Mouse (Mus musculus): ENCODE results near the gene Glt6d1. TPM values are rescaled to one million over a fixed set of nuclear protein-coding genes. Genes with fewer than 3 reads are reported as not detected.

The Glt6d1 gene
- polyA plus RNA-seq, 1 experiment from 2014 or later = not detected

DNA sequence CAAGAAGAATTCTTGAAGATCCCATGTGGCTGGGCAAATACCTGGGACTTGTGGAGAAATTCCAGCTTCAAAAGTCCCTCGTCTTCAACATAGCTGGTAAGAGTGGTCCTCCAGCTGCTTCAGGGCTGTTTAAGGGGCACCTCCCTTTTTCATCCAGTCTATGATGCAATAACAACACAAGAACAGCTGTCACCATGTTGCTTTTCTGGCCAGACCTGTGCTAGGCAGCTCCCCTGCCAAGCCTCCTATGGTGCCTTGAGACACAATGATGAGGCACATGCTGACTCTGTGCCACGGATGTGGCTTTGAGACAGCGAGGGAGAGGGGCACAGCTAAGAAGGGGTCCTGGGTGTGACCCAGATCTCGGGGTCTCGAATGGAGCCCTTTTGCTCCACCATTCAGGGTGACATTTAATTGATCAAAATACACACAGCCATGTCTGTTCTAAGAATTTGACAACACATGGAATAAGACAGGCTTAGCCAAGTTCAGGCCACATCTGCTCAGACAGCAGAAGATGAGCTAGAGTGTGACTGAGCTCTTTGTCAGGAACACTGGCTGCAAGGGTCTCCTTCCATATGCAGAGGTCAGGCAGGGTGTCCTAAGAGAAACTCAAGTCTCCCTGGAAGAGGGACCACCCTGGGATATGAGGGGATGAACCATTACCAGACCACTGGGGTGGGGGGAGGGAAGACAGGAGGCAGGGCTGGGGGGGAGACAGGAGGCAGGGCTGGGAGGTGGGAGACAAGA is 29.9 kb downstream of the Glt6d1 start:
- no peak overlapping the region for H3K4me2 ChIP-seq (replicated peaks)
- H3K36me3 ChIP-seq = no peaks in the 10 kb centered on the region
- H3K4me1 ChIP-seq = no peaks in the 10 kb centered on the region; the same call in 1 of the 2 replicates
- H3K9ac ChIP-seq (replicated peaks) = no peak overlapping the region
- H3K27ac ChIP-seq (replicated peaks) = no peak overlapping the region
- H3K9me3 ChIP-seq = no peaks in the 10 kb centered on the region
- H3K27me3 ChIP-seq = no peaks in the 10 kb centered on the region
- 71% methylated on average over 5 of the region's 5 CpGs for WGBS
- H3K4me3 ChIP-seq = no peak overlapping the region
- no peak for ATAC-seq (ENCODE audit: low FRiP score, low read depth)

DNA sequence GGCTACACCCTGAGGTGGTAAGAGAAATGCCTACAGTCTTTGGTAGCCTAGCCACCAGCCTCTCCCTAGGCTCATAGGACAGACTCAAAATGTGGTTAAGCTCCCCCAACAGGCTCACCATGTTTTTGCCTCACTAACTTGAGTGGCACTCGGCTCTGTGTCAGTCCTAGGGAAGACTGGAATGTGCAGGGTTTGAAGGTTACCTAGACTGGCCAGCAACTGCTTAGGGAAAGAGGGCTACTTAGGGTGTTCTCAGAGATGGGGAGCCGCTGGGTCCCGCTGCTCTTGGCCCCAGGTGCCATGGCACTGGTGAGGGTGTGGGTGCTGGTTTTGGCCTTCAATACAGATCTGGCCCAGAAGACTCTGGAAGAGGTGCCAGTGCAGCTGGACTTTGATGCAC is 33.7 kb downstream of the Glt6d1 start, which contains the start of gene Gm13539:
Gene Gm13539, plus strand, starts transcription at position 301 of the 400 bp plus-strand sequence.
- no peaks in the 10 kb centered on the region for H3K9me3 ChIP-seq
- no peak for ATAC-seq (ENCODE audit: low FRiP score, low read depth)

DNA sequence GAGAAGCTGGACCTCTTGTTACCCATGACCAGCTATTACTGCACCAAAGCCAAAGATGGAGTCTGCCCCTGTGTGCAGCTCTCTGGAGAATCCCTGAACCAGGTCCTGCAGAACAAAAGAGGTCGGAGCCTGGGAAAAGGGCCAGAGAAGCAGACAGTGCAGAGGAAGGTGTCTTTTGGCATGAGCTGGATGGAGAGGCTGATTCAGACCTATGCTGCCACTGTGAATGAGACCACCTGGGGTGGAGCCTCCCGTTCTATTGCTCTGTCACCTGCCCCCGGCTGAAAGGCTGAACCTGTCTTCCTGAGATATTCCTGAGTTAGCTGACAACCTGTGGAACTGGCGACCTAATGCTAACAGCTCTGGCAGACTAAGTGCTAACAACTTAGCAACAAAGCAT is 34.7 kb downstream of the Glt6d1 start:
- WGBS = 63% methylated on average over 4 of the region's 4 CpGs
- Histone ChIP-seq H3K4me2 (replicated peaks) (no peak overlapping the region), H3K4me1 (no peaks in the 10 kb centered on the region; the same call in 1 of the 2 replicates), H3K9ac (replicated peaks) (no peak overlapping the region), H3K36me3 (no peaks in the 10 kb centered on the region), H3K27me3 (no peaks in the 10 kb centered on the region), H3K27ac (replicated peaks) (no peak overlapping the region), H3K9me3 (no peaks in the 10 kb centered on the region), H3K4me3 (no peak overlapping the region)
- no peak for ATAC-seq (ENCODE audit: low FRiP score, low read depth)

More for the DNA sequence above, 33.7 kb downstream of the Glt6d1 start, which contains the start of gene Gm13539:
- H3K4me1 ChIP-seq = no peaks in the 10 kb centered on the region; the same call in 1 of the 2 replicates
- 83% methylated on average over 3 of the region's 3 CpGs for WGBS
- H3K4me3 ChIP-seq = no peak within 1 kb of the TSS
- H3K4me2 ChIP-seq (replicated peaks) = no peak within 1 kb of the TSS
- H3K27ac ChIP-seq (replicated peaks) = no peak within 1 kb of the TSS
- no peak within 1 kb of the TSS for H3K9ac ChIP-seq (replicated peaks)
- H3K36me3 ChIP-seq = no peaks in the 10 kb centered on the region
- no peaks in the 10 kb centered on the region for H3K27me3 ChIP-seq

DNA sequence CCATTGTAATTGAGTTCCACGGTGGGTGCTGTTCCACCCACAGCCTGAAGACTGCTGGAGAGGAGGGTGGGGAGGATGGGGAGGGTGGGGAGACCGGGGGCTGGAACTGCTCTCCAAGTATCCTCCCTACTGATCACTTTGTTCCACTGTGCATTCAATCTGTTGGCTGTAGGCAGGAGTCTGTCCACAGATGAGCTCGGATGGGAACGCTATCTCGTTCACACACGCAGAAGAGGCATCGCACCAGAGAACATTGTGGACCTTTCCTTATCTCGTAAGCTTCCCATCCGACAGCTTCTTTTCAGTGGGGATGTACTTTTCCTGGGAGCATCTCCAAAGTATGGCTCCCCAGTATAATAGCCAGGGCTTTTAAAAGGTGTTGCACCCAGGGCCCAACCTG is 36.6 kb downstream of the Glt6d1 start:
- no peaks in the 10 kb centered on the region for H3K27me3 ChIP-seq
- H3K9me3 ChIP-seq = no peaks in the 10 kb centered on the region
- H3K4me3 ChIP-seq = no peak overlapping the region
- no peak for ATAC-seq (ENCODE audit: low FRiP score, low read depth)
- no peak overlapping the region for H3K27ac ChIP-seq (replicated peaks)
- WGBS = 93% methylated on average over 9 of the region's 9 CpGs
- H3K36me3 ChIP-seq = no peaks in the 10 kb centered on the region
- H3K4me1 ChIP-seq = no peaks in the 10 kb centered on the region
- no peak overlapping the region for H3K4me2 ChIP-seq (replicated peaks)
- H3K9ac ChIP-seq (replicated peaks) = no peak overlapping the region

DNA sequence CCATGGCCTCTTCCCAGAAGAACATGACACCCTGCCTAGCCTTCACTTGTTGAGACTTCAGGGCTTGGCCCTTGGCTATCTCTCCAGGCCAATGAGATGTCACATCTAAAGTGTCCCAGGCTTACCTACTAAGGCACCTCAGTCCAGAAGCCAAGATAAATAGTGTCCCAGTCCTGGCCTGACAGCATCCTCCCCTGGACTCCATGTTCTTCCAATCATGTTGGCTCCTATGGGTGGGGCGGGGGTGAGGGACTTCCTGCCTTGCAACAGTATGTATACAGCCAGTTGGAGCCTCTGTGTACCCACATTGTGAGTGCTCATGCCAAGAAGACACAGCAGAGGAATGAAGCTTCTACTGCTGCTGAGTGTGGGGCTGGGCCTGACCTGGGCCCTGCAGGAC is 38.9 kb downstream of the Glt6d1 start, which contains the start of gene Lcn11:
Gene Lcn11, plus strand, starts transcription at position 301 of the 400 bp plus-strand sequence.
- H3K9ac ChIP-seq (replicated peaks) = no peak within 1 kb of the TSS
- H3K36me3 ChIP-seq = no peaks in the 10 kb centered on the region
- no peak for ATAC-seq (ENCODE audit: low FRiP score, low read depth)
- H3K27me3 ChIP-seq = no peaks in the 10 kb centered on the region
- no peak within 1 kb of the TSS for H3K4me3 ChIP-seq
- WGBS = 77% methylated on average over 1 of the region's 1 CpGs
- no peaks in the 10 kb centered on the region for H3K4me1 ChIP-seq
- H3K27ac ChIP-seq (replicated peaks) = no peak within 1 kb of the TSS
- no peaks in the 10 kb centered on the region for H3K9me3 ChIP-seq
- no peak within 1 kb of the TSS for H3K4me2 ChIP-seq (replicated peaks)

DNA sequence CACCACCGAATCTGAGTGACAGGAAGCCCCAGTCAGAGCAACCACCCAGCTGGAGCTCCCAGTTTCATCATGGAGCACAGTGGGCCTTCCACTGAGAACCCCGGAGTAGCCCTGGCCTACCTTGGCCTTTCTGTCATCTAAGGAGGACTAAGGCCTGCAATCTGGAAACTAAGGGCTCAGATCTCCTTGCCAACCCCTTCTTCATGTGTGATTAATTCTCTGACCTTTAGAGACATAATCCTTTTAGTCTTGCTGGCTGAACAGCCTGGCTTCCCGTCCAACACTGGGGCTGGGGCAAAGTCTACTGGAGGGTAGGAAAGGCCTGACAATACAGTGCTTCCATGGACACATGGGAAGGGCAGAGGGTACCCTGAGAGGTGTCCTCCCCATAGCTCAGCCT is 39.7 kb downstream of the Glt6d1 start:
- 43% methylated on average over 3 of the region's 3 CpGs for WGBS
- Histone ChIP-seq H3K4me3 (no peak overlapping the region), H3K9ac (replicated peaks) (no peak overlapping the region)

DNA sequence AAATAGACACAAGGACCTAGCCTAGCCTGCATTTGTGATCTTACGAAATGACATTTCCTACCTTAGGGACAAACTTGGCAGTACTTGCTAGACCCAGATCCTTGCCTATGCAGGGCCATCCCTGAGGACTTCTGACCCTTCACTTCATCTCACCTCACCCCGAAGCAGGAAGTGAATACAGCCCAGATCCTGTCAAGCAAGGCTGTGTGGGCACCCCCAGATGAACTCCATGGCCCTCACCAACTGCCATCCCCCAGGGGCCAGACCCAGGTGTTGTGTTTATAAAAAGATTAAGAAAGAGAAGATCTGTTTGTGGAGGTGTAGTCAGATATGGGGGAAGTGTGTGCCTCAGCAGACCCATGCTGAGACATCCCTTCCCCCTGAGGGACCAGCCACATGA is 41.0 kb downstream of the Glt6d1 start:
- no peak for ATAC-seq (ENCODE audit: low FRiP score, low read depth)
- Histone ChIP-seq H3K27me3 (no peaks in the 10 kb centered on the region; the same call in 1 of the 2 replicates), H3K9ac (replicated peaks) (no peak overlapping the region), H3K4me3 (no peak overlapping the region), H3K4me2 (replicated peaks) (no peak overlapping the region), H3K27ac (replicated peaks) (no peak overlapping the region), H3K36me3 (no peaks in the 10 kb centered on the region), H3K4me1 (no peaks in the 10 kb centered on the region), H3K9me3 (no peaks in the 10 kb centered on the region)
- 69% methylated on average over 2 of the region's 2 CpGs for WGBS

More for the DNA sequence above, 39.7 kb downstream of the Glt6d1 start:
- Histone ChIP-seq H3K4me1 (no peaks in the 10 kb centered on the region), H3K36me3 (no peaks in the 10 kb centered on the region), H3K4me2 (replicated peaks) (no peak overlapping the region), H3K9me3 (no peaks in the 10 kb centered on the region), H3K27ac (replicated peaks) (no peak overlapping the region), H3K27me3 (no peaks in the 10 kb centered on the region)
- ATAC-seq (ENCODE audit: low FRiP score, low read depth) = no peak

DNA sequence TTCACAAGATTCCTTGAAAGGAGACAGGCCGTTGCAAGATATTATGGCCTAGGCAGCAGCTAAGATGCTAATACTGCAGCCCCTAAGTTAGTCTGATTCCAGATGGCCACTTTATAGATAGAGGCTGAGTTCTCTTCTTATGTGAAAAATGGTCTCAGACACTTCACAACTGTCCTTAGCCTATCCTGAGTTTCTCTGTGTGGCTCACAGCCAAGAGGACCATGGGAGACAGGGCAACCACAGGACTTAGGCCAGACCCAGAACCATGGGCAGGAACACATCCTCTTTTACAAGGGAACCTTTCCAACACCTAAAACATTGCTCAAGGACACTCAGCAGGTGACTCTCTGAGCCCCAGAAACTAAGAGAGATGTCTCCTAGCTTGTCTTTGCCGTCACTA is 42.1 kb downstream of the Glt6d1 start:
- 86% methylated on average over 2 of the region's 2 CpGs for WGBS
- Histone ChIP-seq H3K9ac (replicated peaks) (no peak overlapping the region), H3K27me3 (no peaks in the 10 kb centered on the region; the same call in 1 of the 2 replicates), H3K36me3 (no peaks in the 10 kb centered on the region), H3K9me3 (no peaks in the 10 kb centered on the region), H3K4me3 (no peak overlapping the region), H3K4me1 (no peaks in the 10 kb centered on the region), H3K4me2 (replicated peaks) (no peak overlapping the region), H3K27ac (replicated peaks) (no peak overlapping the region)
- no peak for ATAC-seq (ENCODE audit: low FRiP score, low read depth)

DNA sequence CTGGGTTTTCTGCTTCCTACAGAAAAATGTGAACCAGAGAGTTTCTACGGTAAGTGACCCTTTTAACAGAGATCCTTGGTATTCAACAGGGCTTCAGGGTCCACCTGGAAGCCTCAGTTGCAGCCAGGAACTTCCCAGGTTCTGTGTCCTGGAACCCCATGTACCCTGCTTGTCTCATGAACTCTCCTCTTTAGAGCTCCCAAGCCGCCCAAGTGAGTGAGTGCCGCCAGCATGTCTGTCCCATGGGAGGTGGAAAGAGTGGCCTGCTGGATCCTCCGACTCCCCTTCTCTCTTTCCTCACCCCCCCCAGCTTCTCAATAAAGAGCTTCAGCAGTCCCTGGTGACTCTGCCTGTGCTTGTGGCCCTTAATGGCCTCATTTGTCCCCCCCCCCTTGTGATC is 47.9 kb downstream of the Glt6d1 start:
- H3K36me3 ChIP-seq = no peaks in the 10 kb centered on the region
- H3K4me1 ChIP-seq = no peaks in the 10 kb centered on the region
- H3K27ac ChIP-seq (replicated peaks) = no peak overlapping the region
- H3K9ac ChIP-seq (replicated peaks) = no peak overlapping the region
- no peak overlapping the region for H3K4me3 ChIP-seq
- H3K27me3 ChIP-seq = no peaks in the 10 kb centered on the region; the same call in 1 of the 2 replicates
- ATAC-seq (ENCODE audit: low FRiP score, low read depth) = no peak
- WGBS = 87% methylated on average over 4 of the region's 4 CpGs
- H3K9me3 ChIP-seq = no peaks in the 10 kb centered on the region
- no peak overlapping the region for H3K4me2 ChIP-seq (replicated peaks)

DNA sequence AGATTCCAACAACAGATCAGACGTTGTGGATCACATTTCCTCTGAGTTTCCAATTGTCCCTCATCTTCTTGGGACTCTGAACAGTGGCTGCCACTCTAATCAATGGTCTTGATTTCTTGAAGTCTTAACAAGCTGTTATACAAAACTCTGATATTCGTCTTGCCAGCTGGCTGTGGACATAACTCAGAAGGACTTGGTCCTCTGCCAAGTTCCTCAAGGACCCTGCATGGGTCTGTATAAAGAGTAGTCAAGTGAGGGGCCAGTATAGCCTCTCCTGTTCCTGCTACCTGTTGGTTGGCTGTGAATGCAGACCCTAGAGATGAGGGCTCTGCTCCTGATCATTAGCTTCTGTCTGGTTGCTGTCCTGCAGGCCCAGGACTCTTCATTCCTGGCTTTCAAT is 50.4 kb downstream of the Glt6d1 start, which contains the start of gene Lcn3:
Gene Lcn3, plus strand, starts transcription at position 301 of the 400 bp plus-strand sequence.
- H3K9me3 ChIP-seq = no peaks in the 10 kb centered on the region
- H3K27me3 ChIP-seq = no peaks in the 10 kb centered on the region; the same call in 1 of the 2 replicates
- no peak within 1 kb of the TSS for H3K9ac ChIP-seq (replicated peaks)
- H3K27ac ChIP-seq (replicated peaks) = no peak within 1 kb of the TSS
- H3K4me1 ChIP-seq = no peaks in the 10 kb centered on the region
- ATAC-seq (ENCODE audit: low FRiP score, low read depth) = no peak
- no peak within 1 kb of the TSS for H3K4me2 ChIP-seq (replicated peaks)
- no peaks in the 10 kb centered on the region for H3K36me3 ChIP-seq
- H3K4me3 ChIP-seq = no peak within 1 kb of the TSS
- WGBS = 47% methylated on average over 2 of the region's 2 CpGs

DNA sequence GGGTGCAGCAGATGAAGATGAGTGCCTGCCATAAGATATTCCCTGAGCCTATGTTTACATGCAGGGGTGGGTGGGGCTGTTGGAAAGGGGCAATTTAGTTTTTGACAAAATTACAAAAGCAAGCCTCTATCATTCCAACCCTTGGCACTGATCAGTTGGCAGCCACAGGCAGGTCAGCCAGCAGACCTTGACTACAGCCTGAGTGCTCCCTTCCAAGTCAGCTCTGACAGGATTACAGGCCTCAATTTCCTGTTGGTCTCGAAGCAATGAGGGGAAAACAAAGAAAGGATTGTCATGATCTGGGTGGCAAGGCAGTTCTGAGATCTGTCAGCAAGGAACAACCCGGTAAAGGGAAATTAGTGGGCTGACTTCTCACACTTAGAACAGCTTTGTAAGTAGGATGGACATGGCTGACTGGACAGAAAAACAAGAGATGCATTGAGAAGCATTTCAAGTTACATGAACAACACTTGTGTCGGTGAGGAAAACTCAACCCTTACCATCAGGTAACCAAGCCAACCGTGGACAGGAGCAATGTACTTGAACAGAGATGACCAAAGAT is 57.5 kb downstream of the Glt6d1 start:
- no peaks in the 10 kb centered on the region for H3K4me1 ChIP-seq
- WGBS = 50% methylated on average over 4 of the region's 4 CpGs
- no peaks in the 10 kb centered on the region for H3K36me3 ChIP-seq
- no peak overlapping the region for H3K27ac ChIP-seq (replicated peaks)
- H3K4me3 ChIP-seq = no peak overlapping the region
- no peak overlapping the region for H3K9ac ChIP-seq (replicated peaks)
- no peak overlapping the region for H3K4me2 ChIP-seq (replicated peaks)
- 0 out of 2 replicates have a peak, but pooled peaks cover 3% of the 10 kb centered on the region for H3K9me3 ChIP-seq
- no peak for ATAC-seq (ENCODE audit: low FRiP score, low read depth)
- no peaks in the 10 kb centered on the region for H3K27me3 ChIP-seq

DNA sequence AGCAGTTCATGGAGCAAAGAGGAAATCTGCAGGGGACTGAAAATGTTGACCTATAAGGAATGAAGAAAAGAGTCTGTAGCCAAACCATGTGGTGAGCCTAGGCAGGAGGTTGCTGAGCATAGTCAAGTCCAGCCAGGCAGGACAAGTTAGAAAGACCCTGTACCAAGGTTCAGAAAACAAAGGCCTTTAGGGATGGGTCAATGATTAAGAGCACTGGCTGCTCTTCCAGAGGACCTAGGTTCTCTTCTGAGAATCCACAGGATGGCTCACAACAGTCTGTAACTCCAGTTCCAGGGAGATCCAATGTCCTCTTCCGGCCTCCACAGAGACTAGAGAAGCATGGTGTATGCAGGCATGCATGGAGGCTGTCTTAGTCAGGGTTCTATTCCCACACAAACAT is 61.4 kb downstream of the Glt6d1 start:
- H3K27me3 ChIP-seq = no peaks in the 10 kb centered on the region
- H3K9me3 ChIP-seq = 0 out of 2 replicates have a peak, but pooled peaks cover 3% of the 10 kb centered on the region
- H3K27ac ChIP-seq (replicated peaks) = no peak overlapping the region
- WGBS = 100% methylated on average over 1 of the region's 1 CpGs
- no peak overlapping the region for H3K4me2 ChIP-seq (replicated peaks)
- no peak for ATAC-seq (ENCODE audit: low FRiP score, low read depth)
- H3K9ac ChIP-seq (replicated peaks) = no peak overlapping the region
- H3K36me3 ChIP-seq = no peaks in the 10 kb centered on the region
- no peaks in the 10 kb centered on the region for H3K4me1 ChIP-seq
- no peak overlapping the region for H3K4me3 ChIP-seq

Measured in midbrain, embryonic 12.5 days (tissue).